Mouse (Mus musculus): Measurements from ENCODE around the gene Nkx2-5.

Nkx2-5 gene

GRCm38 (mm10) chr17:26789460-26790268 lies 55.1 kb downstream of the Nkx2-5 start:
- no peak for DNase-seq (ENCODE audit: low read depth, low spot score)

GRCm38 (mm10) chr17:26788986-26789385 lies 55.8 kb downstream of the Nkx2-5 start:
- no peak for DNase-seq (ENCODE audit: low read depth, low spot score)
